Mouse (Mus musculus) liver, embryonic 16.5 days (tissue): ENCODE results near the gene Gpr25. TPM values are rescaled to one million over a fixed set of nuclear protein-coding genes. Genes with fewer than 3 reads are reported as not detected.
A peak's percentile ranks its signal among the peaks of the same experiment; 100 is the strongest.

Experiments used
- ATAC-seq: fragments of 200-750 bp; cut with Nextera tagmentation; 2 replicates; pipeline ENCODE4 v1.8.0; 2017; ENCODE audit warnings: low read depth, mild to moderate bottlenecking, moderate number of reproducible peaks, moderate library complexity
- H3K27ac ChIP-seq: fragments of 300-500 bp; sonication (generic); 2 replicates; pipeline ENCODE4 v1.5.1; 2014; ENCODE audit warnings: mild to moderate bottlenecking, low read length
- H3K27me3 ChIP-seq: fragments of 300-500 bp; sonication (generic); 2 replicates; pipeline ENCODE4 v1.6.1; 2014; ENCODE audit warnings: low read depth, low read length, mixed read lengths; ENCODE audit not compliant: control insufficient read depth, insufficient read depth
- H3K36me3 ChIP-seq: fragments of 300-500 bp; sonication (generic); 2 replicates; pipeline ENCODE4 v1.6.1; 2014; ENCODE audit warnings: mild to moderate bottlenecking; ENCODE audit not compliant: control insufficient read depth, insufficient read depth
- H3K4me1 ChIP-seq: fragments of 300-500 bp; sonication (generic); 2 replicates; pipeline ENCODE4 v1.6.1; 2014; ENCODE audit warnings: low read depth, low read length, mixed read lengths; ENCODE audit not compliant: control insufficient read depth
- H3K4me2 ChIP-seq: fragments of 300-500 bp; sonication (generic); 2 replicates; pipeline ENCODE4 v1.6.1; 2014; ENCODE audit warnings: low read depth, low read length, mixed read lengths
- H3K4me3 ChIP-seq: fragments of 300-500 bp; sonication (generic); 2 replicates; pipeline ENCODE4 v1.5.1; 2014; ENCODE audit warnings: low read depth, mild to moderate bottlenecking, low read length
- H3K9ac ChIP-seq: fragments of 300-500 bp; sonication (generic); 2 replicates; pipeline ENCODE4 v1.6.1; 2014; ENCODE audit warnings: low read depth, low read length
- H3K9me3 ChIP-seq: fragments of 300-500 bp; sonication (generic); replicated peaks from 2 replicates; pipeline ENCODE4 v1.6.1; 2016; ENCODE audit warnings: low read length; ENCODE audit not compliant: control insufficient read depth
- WGBS: fragments of 180-500 bp; shearing (Covaris S2); extraction: QIAGEN DNeasy Blood & Tissue Kit; methylation state at CpG from one replicate; pipeline ENCODE4 v1.1.7; 2014; ENCODE audit not compliant: insufficient replicate concordance; 5-methylcytosine and 5-hydroxymethylcytosine counted together
- polyA plus RNA-seq: library from polyadenylated mRNA; unstranded; fragments of >200 nt; fragmentation: Nextera tagmentation; extraction: Ambion mirVana; gene quantifications from 2 replicates; pipeline ENCODE4 v1.2.1, GENCODE M21; 2015

Gene Gpr25
- polyA plus RNA-seq: not detected in 2 replicates

DNA sequence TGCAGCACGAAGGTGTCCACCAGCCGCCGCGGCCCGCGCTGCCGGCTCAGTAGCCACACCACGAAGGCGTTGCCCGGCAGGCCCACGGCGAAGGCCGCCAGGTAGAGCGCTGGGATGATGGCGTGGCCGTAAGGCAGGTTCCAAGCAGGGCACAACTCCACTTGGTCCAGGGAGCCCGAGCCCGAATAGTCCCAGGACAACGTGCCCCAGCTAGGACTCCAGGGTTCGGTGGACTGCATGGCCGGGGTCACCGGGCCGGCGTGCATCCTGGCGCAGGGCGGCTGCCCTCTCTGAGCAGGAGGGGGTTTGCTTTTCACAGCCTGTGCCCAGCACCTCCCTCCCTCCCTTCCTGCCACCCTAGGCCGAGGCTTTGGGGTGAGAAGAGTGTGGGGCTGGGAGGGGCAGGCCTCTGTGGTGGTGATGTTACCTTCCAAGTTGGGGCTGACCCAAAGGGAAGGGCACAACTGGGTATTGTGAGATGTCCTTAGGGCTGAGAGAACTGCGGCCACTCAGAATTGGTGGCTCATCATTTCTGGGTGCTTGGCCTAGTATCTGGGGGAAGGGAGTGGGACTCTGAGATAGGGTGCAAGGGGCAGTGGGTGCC, at the start of gene Gpr25:
Gpr25 (minus strand) TSS at position 239 of the 604 bp plus-strand sequence.
- peak; percentile 11; the same call in 1 of the 2 replicates for ATAC-seq
- Histone ChIP-seq H3K4me3 (peak within 1 kb of the TSS; percentile 47), H3K36me3 (no peaks in the 10 kb centered on the region), H3K27ac (no peak within 1 kb of the TSS), H3K9ac (no peak within 1 kb of the TSS), H3K9me3 (no peaks in the 10 kb centered on the region), H3K27me3 (peaks cover 58% of the 10 kb centered on the region), H3K4me1 (peaks cover 3% of the 10 kb centered on the region), H3K4me2 (peak within 1 kb of the TSS; percentile 63)
- 13% methylated on average over 25 of the region's 28 CpGs for WGBS

DNA sequence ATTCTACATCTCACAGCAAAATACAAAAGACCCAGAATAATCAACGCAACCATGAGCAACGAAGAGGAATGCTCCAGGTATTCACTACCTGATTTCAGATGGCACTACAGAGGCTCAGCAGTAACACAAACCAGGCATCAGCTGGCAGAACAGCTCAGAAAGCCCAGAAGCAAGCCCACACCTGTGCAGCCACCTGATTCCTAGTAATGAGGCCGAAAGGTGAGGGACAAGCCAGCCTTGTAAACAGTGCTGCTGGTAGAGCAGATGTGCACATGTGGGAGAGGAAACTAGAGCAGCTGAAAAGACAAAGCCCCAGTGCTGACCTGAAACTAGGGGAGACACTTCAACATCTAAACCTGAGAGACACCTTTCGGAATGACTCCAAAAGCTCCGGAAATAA, 48.5 kb upstream of the Gpr25 start:
- Histone ChIP-seq H3K27ac (no peak overlapping the region), H3K9me3 (no peaks in the 10 kb centered on the region), H3K4me1 (no peaks in the 10 kb centered on the region), H3K27me3 (no peaks in the 10 kb centered on the region), H3K9ac (no peak overlapping the region), H3K36me3 (no peaks in the 10 kb centered on the region), H3K4me3 (no peak overlapping the region), H3K4me2 (no peak overlapping the region)
- 93% methylated on average over 5 of the region's 5 CpGs for WGBS
- ATAC-seq: no peak

GRCm38 (mm10) chr1:136306424-136306823, 45.8 kb upstream of the Gpr25 start:
- ATAC-seq: peak; percentile 39; the same call in 1 of the 2 replicates

GRCm38 (mm10) chr1:136293961-136294360, 33.3 kb upstream of the Gpr25 start:
- Histone ChIP-seq H3K27ac (no peak overlapping the region), H3K4me3 (no peak overlapping the region), H3K9ac (no peak overlapping the region), H3K9me3 (no peaks in the 10 kb centered on the region), H3K4me1 (no peaks in the 10 kb centered on the region), H3K4me2 (no peak overlapping the region), H3K27me3 (no peaks in the 10 kb centered on the region), H3K36me3 (peaks cover 3% of the 10 kb centered on the region)
- ATAC-seq: no peak

More at GRCm38 (mm10) chr1:136306424-136306823, 45.8 kb upstream of the Gpr25 start:
- Histone ChIP-seq H3K27ac (no peak overlapping the region), H3K4me3 (no peak overlapping the region), H3K4me1 (no peaks in the 10 kb centered on the region), H3K9ac (no peak overlapping the region), H3K36me3 (no peaks in the 10 kb centered on the region), H3K4me2 (no peak overlapping the region), H3K9me3 (no peaks in the 10 kb centered on the region), H3K27me3 (no peaks in the 10 kb centered on the region)
- 64% methylated on average over 3 of the region's 3 CpGs for WGBS

- Histone ChIP-seq H3K36me3 (peaks cover 18% of the 10 kb centered on the region), H3K27me3 (no peaks in the 10 kb centered on the region), H3K9me3 (no peaks in the 10 kb centered on the region), H3K9ac (no peak overlapping the region), H3K4me1 (no peaks in the 10 kb centered on the region), H3K4me2 (no peak overlapping the region), H3K27ac (no peak overlapping the region), H3K4me3 (no peak overlapping the region)
- no peak for ATAC-seq
- 48% methylated on average over 1 of the region's 1 CpGs for WGBS
These were observed 29.1 kb upstream of the Gpr25 start for GRCm38 (mm10) chr1:136289803-136290202.

GRCm38 (mm10) chr1:136277366-136277765, 16.7 kb upstream of the Gpr25 start:
- ATAC-seq: no peak
- Histone ChIP-seq H3K9me3 (no peaks in the 10 kb centered on the region), H3K36me3 (peaks cover 78% of the 10 kb centered on the region), H3K4me3 (no peak overlapping the region), H3K4me1 (no peaks in the 10 kb centered on the region), H3K27me3 (no peaks in the 10 kb centered on the region), H3K27ac (no peak overlapping the region), H3K9ac (no peak overlapping the region), H3K4me2 (no peak overlapping the region)
- WGBS: 89% methylated on average over 8 of the region's 8 CpGs

GRCm38 (mm10) chr1:136268224-136268623, 7.6 kb upstream of the Gpr25 start:
- H3K27me3 ChIP-seq: peaks cover 3% of the 10 kb centered on the region; the same call in 1 of the 2 replicates
- peaks cover 36% of the 10 kb centered on the region for H3K36me3 ChIP-seq
- no peaks in the 10 kb centered on the region for H3K9me3 ChIP-seq
- H3K9ac ChIP-seq: no peak overlapping the region
- no peaks in the 10 kb centered on the region for H3K4me1 ChIP-seq
- ATAC-seq: no peak
- 55% methylated on average over 7 of the region's 7 CpGs for WGBS
- no peak overlapping the region for H3K4me3 ChIP-seq
- H3K27ac ChIP-seq: no peak overlapping the region
- H3K4me2 ChIP-seq: no peak overlapping the region

- Histone ChIP-seq H3K4me2 (no peak overlapping the region), H3K27ac (no peak overlapping the region), H3K9ac (no peak overlapping the region), H3K4me3 (no peak overlapping the region), H3K36me3 (peaks cover 16% of the 10 kb centered on the region), H3K9me3 (no peaks in the 10 kb centered on the region), H3K27me3 (peaks cover 16% of the 10 kb centered on the region), H3K4me1 (no peaks in the 10 kb centered on the region)
- ATAC-seq: no peak
- WGBS: 17% methylated on average over 6 of the region's 6 CpGs
These were observed 5.5 kb upstream of the Gpr25 start for GRCm38 (mm10) chr1:136266127-136266526.

GRCm38 (mm10) chr1:136263355-136263754, 2.7 kb upstream of the Gpr25 start:
- Histone ChIP-seq H3K27me3 (peaks cover 44% of the 10 kb centered on the region), H3K4me2 (no peak overlapping the region), H3K4me1 (peaks cover 3% of the 10 kb centered on the region), H3K36me3 (0 out of 2 replicates have a peak, but pooled peaks cover 2% of the 10 kb centered on the region), H3K9me3 (no peaks in the 10 kb centered on the region), H3K9ac (no peak overlapping the region), H3K27ac (no peak overlapping the region), H3K4me3 (no peak overlapping the region)
- no peak for ATAC-seq
- WGBS: 76% methylated on average over 5 of the region's 5 CpGs
